Mouse (Mus musculus) C2C12 (cell line): ENCODE measurements around the gene Dct. TPM values are rescaled to one million over a fixed set of nuclear protein-coding genes. Genes with fewer than 3 reads are reported as not detected.

Source experiments
- H3K27me3 ChIP-seq: one replicate; pipeline ENCODE4 v1.6.1; 2011; ENCODE audit not compliant: control insufficient read depth, insufficient read depth, insufficient read length
- H3K36me3 ChIP-seq: one replicate; pipeline ENCODE4 v1.6.1; 2011; ENCODE audit not compliant: control insufficient read depth, insufficient read depth
- H3K4me3 ChIP-seq: one replicate; pipeline ENCODE4 v1.5.1; 2011; ENCODE audit warnings: mild to moderate bottlenecking, control low read depth; ENCODE audit not compliant: poor library complexity, insufficient read depth, severe bottlenecking
- H3K79me2 ChIP-seq: one replicate; pipeline ENCODE4 v1.6.1; 2011; ENCODE audit not compliant: control insufficient read depth, insufficient read depth
- H3K79me3 ChIP-seq: one replicate; pipeline ENCODE4 v1.6.1; 2011; ENCODE audit warnings: low read depth, control low read depth
- H3ac ChIP-seq: one replicate; pipeline ENCODE3; 2011; ENCODE audit warnings: low read depth; ENCODE audit not compliant: control insufficient read depth, insufficient read length
- CEBPB ChIP-seq: IDR thresholded peaks from one replicate; pipeline ENCODE4 v1.6.1; 2011; ENCODE audit warnings: low read depth, mild to moderate bottlenecking, control low read depth, moderate library complexity
- CTCF ChIP-seq: IDR thresholded peaks from one replicate; pipeline ENCODE4 v1.5.1; 2011; ENCODE audit not compliant: control insufficient read depth, insufficient read depth, insufficient read length
- FOSL1 ChIP-seq: IDR thresholded peaks from one replicate; pipeline ENCODE4 v1.8.0; 2011; ENCODE audit warnings: mild to moderate bottlenecking, low read length; ENCODE audit not compliant: poor library complexity, insufficient read depth, severe bottlenecking
- MAX ChIP-seq: IDR thresholded peaks from one replicate; pipeline ENCODE4 v1.6.1; 2011; ENCODE audit warnings: mild to moderate bottlenecking, control low read depth
- MYOD1 ChIP-seq: IDR thresholded peaks from one replicate; pipeline ENCODE4 v1.6.1; 2011; ENCODE audit warnings: low read depth; ENCODE audit not compliant: control insufficient read depth, insufficient read length
- MYOG ChIP-seq: IDR thresholded peaks from one replicate; pipeline ENCODE4 v1.6.1; 2011; ENCODE audit not compliant: control insufficient read depth, insufficient read length; ENCODE audit errors: extremely low read depth
- USF1 ChIP-seq: IDR thresholded peaks from one replicate; pipeline ENCODE4 v1.6.1; 2011; ENCODE audit warnings: low read depth, mild to moderate bottlenecking, control low read depth, moderate library complexity
- polyA plus RNA-seq: library from polyadenylated mRNA; unstranded; fragments of >200 nt; fragmentation: generic; extraction: Trizol; gene quantifications from one replicate; pipeline ENCODE4 v1.2.1, GENCODE M21; 2012; ENCODE audit warnings: missing spikeins

Dct gene
- polyA plus RNA-seq, 1 experiment, result 0.04 TPM

GRCm38 (mm10) chr14:118061766-118062432 lies 9.9 kb upstream of the Dct start:
- Histone ChIP-seq H3K79me2 (no peaks in the 10 kb centered on the region), H3K27me3 (peaks cover 26% of the 10 kb centered on the region), H3ac (no peak overlapping the region), H3K36me3 (no peaks in the 10 kb centered on the region), H3K79me3 (no peaks in the 10 kb centered on the region), H3K4me3 (no peak overlapping the region)
- TF ChIP-seq MAX, result no peak
- TF ChIP-seq USF1, result no peak
- no peak for TF ChIP-seq MYOG
- TF ChIP-seq FOSL1, result no peak
- TF ChIP-seq CEBPB, result no peak
- TF ChIP-seq MYOD1, result no peak
- TF ChIP-seq CTCF, result no peak

- Histone ChIP-seq H3K79me2 (no peaks in the 10 kb centered on the region), H3K36me3 (no peaks in the 10 kb centered on the region), H3K27me3 (peaks cover 37% of the 10 kb centered on the region), H3ac (no peak overlapping the region), H3K79me3 (no peaks in the 10 kb centered on the region), H3K4me3 (no peak overlapping the region)
- TF ChIP-seq CEBPB (no peak), MYOD1 (no peak), FOSL1 (no peak), USF1 (no peak), MAX (no peak)
Observed at GRCm38 (mm10) chr14:118058581-118058886, 6.5 kb upstream of the Dct start.

- Histone ChIP-seq H3K79me3 (no peaks in the 10 kb centered on the region), H3K27me3 (peaks cover 36% of the 10 kb centered on the region), H3ac (no peak overlapping the region), H3K79me2 (no peaks in the 10 kb centered on the region), H3K36me3 (no peaks in the 10 kb centered on the region), H3K4me3 (no peak overlapping the region)
- no peak for TF ChIP-seq CTCF
- TF ChIP-seq MYOD1, result no peak
- no peak for TF ChIP-seq FOSL1
- TF ChIP-seq MAX, result no peak
- TF ChIP-seq CEBPB, result no peak
- no peak for TF ChIP-seq MYOG
- no peak for TF ChIP-seq USF1
Observed at GRCm38 (mm10) chr14:118057696-118058580, 5.9 kb upstream of the Dct start.

GRCm38 (mm10) chr14:118052770-118053169 lies 726 bp upstream of the Dct start:
- H3ac ChIP-seq, result no peak overlapping the region
- TF ChIP-seq CEBPB (no peak), USF1 (no peak), MYOD1 (no peak), CTCF (no peak), FOSL1 (no peak), MYOG (no peak), MAX (no peak)
- H3K79me2 ChIP-seq, result no peaks in the 10 kb centered on the region
- H3K79me3 ChIP-seq, result no peaks in the 10 kb centered on the region
- peaks cover 35% of the 10 kb centered on the region for H3K27me3 ChIP-seq
- no peak overlapping the region for H3K4me3 ChIP-seq
- no peaks in the 10 kb centered on the region for H3K36me3 ChIP-seq

- Histone ChIP-seq H3ac (no peak overlapping the region), H3K27me3 (peaks cover 28% of the 10 kb centered on the region), H3K79me3 (no peaks in the 10 kb centered on the region), H3K4me3 (no peak overlapping the region), H3K36me3 (no peaks in the 10 kb centered on the region), H3K79me2 (no peaks in the 10 kb centered on the region)
- no peak for TF ChIP-seq MYOG
- TF ChIP-seq MYOD1, result no peak
- no peak for TF ChIP-seq MAX
- no peak for TF ChIP-seq FOSL1
- no peak for TF ChIP-seq CTCF
- no peak for TF ChIP-seq USF1
- TF ChIP-seq CEBPB, result no peak
Observed at GRCm38 (mm10) chr14:118051396-118051795, 648 bp downstream of the Dct start.
